Mouse (Mus musculus): ENCODE results near the gene Bbc3. TPM values are rescaled to one million over a fixed set of nuclear protein-coding genes. Genes with fewer than 3 reads are reported as not detected.

Gene Bbc3
- polyA plus RNA-seq, 1 experiment = 50.9 TPM

DNA sequence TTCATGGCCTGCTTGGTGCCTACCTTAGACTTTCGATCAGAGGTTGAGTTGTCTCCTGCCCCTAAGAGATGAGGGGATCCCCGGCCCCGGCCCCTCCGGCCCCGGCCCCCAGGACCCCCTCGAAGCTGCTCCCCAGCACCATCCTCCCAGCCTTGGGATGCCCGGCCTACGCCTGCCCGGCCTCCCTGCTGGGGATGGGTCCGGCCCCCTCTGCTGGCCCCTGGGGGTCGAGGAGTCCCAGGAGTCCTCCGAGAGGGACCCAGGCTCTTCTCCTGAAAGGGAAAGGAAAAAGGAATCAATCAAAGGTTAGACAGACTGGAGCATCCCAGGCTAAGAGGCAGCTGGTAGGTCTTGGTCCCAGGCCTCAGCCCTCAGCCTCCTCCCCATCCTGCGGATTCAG lies 25.9 kb upstream of the Bbc3 start:
- H3K27ac ChIP-seq (ENCODE audit: insufficient read depth, low read depth, low read length) = no peak overlapping the region
- H3K4me3 ChIP-seq (ENCODE audit: low read depth, low read length) = no peak overlapping the region
- H3K4me1 ChIP-seq (ENCODE audit: control insufficient read depth, insufficient read depth, insufficient read length, low read length) = no peaks in the 10 kb centered on the region
- no peaks in the 10 kb centered on the region for H3K27me3 ChIP-seq (ENCODE audit: control insufficient read depth, insufficient read depth, low read length)
- H3K36me3 ChIP-seq (ENCODE audit: control insufficient read depth, insufficient read depth, low read length) = peaks cover 53% of the 10 kb centered on the region
- TF ChIP-seq POLR2A (IDR thresholded peaks at IDR 0.05; ENCODE audit: low read depth, low read length) (no peak), CTCF (IDR thresholded peaks at IDR 0.05; ENCODE audit: extremely low read depth, insufficient read length, insufficient replicate concordance, low read depth, low read length) (no peak)
- WGBS = 94% methylated on average over 13 of the region's 13 CpGs

- Histone ChIP-seq H3K27ac (ENCODE audit: insufficient read depth, low read depth, low read length) (no peak overlapping the region), H3K27me3 (ENCODE audit: control insufficient read depth, insufficient read depth, low read length) (no peaks in the 10 kb centered on the region), H3K36me3 (ENCODE audit: control insufficient read depth, insufficient read depth, low read length) (peaks cover 43% of the 10 kb centered on the region), H3K4me1 (ENCODE audit: control insufficient read depth, insufficient read depth, insufficient read length, low read length) (no peaks in the 10 kb centered on the region), H3K4me3 (ENCODE audit: low read depth, low read length) (no peak overlapping the region)
- 94% methylated on average over 8 of the region's 8 CpGs for WGBS
- TF ChIP-seq POLR2A (IDR thresholded peaks at IDR 0.05; ENCODE audit: low read depth, low read length) (no peak), CTCF (IDR thresholded peaks at IDR 0.05; ENCODE audit: extremely low read depth, insufficient read length, insufficient replicate concordance, low read depth, low read length) (no peak)
These were observed 24.2 kb upstream of the Bbc3 start for GRCm38 (mm10) chr7:16284001-16284400.

DNA sequence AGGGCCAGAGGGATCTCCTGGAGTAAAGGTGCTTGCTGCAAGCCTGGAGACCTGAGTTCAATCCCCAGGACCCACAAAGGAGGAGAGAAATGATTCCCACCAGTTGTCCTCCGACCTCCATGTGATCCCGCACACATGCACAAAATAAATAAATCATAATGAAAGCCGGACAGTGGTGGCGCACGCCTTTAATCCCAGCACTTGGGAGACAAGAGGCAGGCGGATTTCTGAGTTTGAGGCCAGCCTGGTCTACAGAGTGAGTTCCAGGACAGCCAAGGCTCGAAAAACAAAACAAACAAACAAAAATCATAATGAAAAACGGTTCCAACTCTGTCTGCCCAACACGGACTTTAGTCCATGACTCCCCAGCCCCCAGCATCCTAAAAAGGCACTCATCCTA lies 23.3 kb upstream of the Bbc3 start:
- TF ChIP-seq CTCF (IDR thresholded peaks at IDR 0.05; ENCODE audit: extremely low read depth, insufficient read length, insufficient replicate concordance, low read depth, low read length) (no peak), POLR2A (IDR thresholded peaks at IDR 0.05; ENCODE audit: low read depth, low read length) (no peak)
- H3K27ac ChIP-seq (ENCODE audit: insufficient read depth, low read depth, low read length) = peak overlapping the region; percentile 56
- no peaks in the 10 kb centered on the region for H3K4me1 ChIP-seq (ENCODE audit: control insufficient read depth, insufficient read depth, insufficient read length, low read length)
- WGBS = 44% methylated on average over 9 of the region's 9 CpGs
- H3K4me3 ChIP-seq (ENCODE audit: low read depth, low read length) = peak overlapping the region; percentile 76
- H3K27me3 ChIP-seq (ENCODE audit: control insufficient read depth, insufficient read depth, low read length) = no peaks in the 10 kb centered on the region
- H3K36me3 ChIP-seq (ENCODE audit: control insufficient read depth, insufficient read depth, low read length) = peaks cover 41% of the 10 kb centered on the region

DNA sequence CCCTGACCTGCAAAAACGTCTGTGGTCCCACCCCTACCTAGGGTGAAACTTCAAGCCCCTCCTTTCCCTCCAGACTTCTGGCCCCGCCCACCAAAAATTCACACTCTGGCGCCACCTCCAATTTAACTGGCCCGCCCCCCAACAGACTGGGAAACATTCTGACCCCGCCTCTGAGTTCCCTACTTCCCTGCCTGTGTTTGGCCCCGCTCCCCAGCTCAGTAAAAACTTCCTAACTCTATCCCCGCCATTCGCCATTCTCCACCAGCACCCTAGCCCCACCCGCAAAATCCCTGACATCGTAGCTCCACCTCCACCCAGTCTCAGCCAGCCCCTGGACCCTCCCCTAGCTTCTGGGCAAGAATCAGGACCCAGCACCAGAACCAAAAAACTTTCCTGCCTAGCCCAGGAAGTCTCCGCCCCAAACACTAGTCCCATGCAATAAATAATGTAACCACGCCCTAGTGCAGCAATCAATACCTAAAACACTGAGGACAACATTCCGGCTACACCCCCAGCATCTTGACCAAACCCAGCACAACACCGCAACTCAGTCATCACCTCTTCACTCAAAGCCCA lies 22.7 kb upstream of the Bbc3 start:
- Histone ChIP-seq H3K36me3 (ENCODE audit: control insufficient read depth, insufficient read depth, low read length) (peaks cover 36% of the 10 kb centered on the region), H3K27me3 (ENCODE audit: control insufficient read depth, insufficient read depth, low read length) (no peaks in the 10 kb centered on the region), H3K4me3 (ENCODE audit: low read depth, low read length) (peak overlapping the region; percentile 76), H3K27ac (ENCODE audit: insufficient read depth, low read depth, low read length) (peak overlapping the region; percentile 56), H3K4me1 (ENCODE audit: control insufficient read depth, insufficient read depth, insufficient read length, low read length) (no peaks in the 10 kb centered on the region)
- no peak for TF ChIP-seq POLR2A (IDR thresholded peaks at IDR 0.05; ENCODE audit: low read depth, low read length)
- no peak for TF ChIP-seq CTCF (IDR thresholded peaks at IDR 0.05; ENCODE audit: extremely low read depth, insufficient read length, insufficient replicate concordance, low read depth, low read length)
- WGBS = 2% methylated on average over 14 of the region's 14 CpGs

- peaks cover 28% of the 10 kb centered on the region for H3K36me3 ChIP-seq (ENCODE audit: control insufficient read depth, insufficient read depth, low read length)
- H3K27me3 ChIP-seq (ENCODE audit: control insufficient read depth, insufficient read depth, low read length) = no peaks in the 10 kb centered on the region
- 2% methylated on average over 70 of the region's 70 CpGs for WGBS
- H3K4me1 ChIP-seq (ENCODE audit: control insufficient read depth, insufficient read depth, insufficient read length, low read length) = no peaks in the 10 kb centered on the region
- H3K4me3 ChIP-seq (ENCODE audit: low read depth, low read length) = peak within 1 kb of the TSS; percentile 76
- H3K27ac ChIP-seq (ENCODE audit: insufficient read depth, low read depth, low read length) = peak within 1 kb of the TSS; percentile 56
- no peak; the same call in none of the 2 replicates for TF ChIP-seq POLR2A (IDR thresholded peaks at IDR 0.05; ENCODE audit: low read depth, low read length)
- TF ChIP-seq CTCF (IDR thresholded peaks at IDR 0.05; ENCODE audit: extremely low read depth, insufficient read length, insufficient replicate concordance, low read depth, low read length) = no peak
These were observed 21.9 kb upstream of the Bbc3 start, which contains the start of gene Ccdc9 for GRCm38 (mm10) chr7:16286026-16286961. Gene Ccdc9 (minus strand): TSS chr7:16286795.

DNA sequence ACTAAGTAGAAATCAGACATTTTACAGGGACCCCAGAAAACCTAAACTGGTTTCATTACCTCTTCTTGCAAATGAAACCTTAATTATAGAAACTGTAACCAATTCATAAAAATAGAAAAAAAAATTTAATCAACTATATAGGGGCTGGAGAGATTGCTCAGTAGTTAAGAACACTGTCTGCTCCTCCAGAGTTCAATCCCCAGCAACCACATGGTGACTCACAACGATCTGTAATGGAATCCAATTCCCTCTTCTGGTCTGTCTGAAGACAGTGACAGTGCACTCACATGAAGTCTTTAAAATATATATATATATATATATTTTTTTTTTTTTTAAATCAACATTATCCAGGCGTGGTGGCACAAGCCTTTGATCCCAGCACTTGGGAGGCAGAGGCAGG lies 21.2 kb upstream of the Bbc3 start:
- H3K27me3 ChIP-seq (ENCODE audit: control insufficient read depth, insufficient read depth, low read length) = no peaks in the 10 kb centered on the region
- TF ChIP-seq CTCF (IDR thresholded peaks at IDR 0.05; ENCODE audit: extremely low read depth, insufficient read length, insufficient replicate concordance, low read depth, low read length) (no peak), POLR2A (IDR thresholded peaks at IDR 0.05; ENCODE audit: low read depth, low read length) (no peak)
- 64% methylated on average over 2 of the region's 2 CpGs for WGBS
- H3K4me3 ChIP-seq (ENCODE audit: low read depth, low read length) = peak overlapping the region; percentile 76; the same call in 1 of the 2 replicates
- peak overlapping the region; percentile 52; the same call in 1 of the 2 replicates for H3K27ac ChIP-seq (ENCODE audit: insufficient read depth, low read depth, low read length)
- H3K36me3 ChIP-seq (ENCODE audit: control insufficient read depth, insufficient read depth, low read length) = peaks cover 22% of the 10 kb centered on the region
- H3K4me1 ChIP-seq (ENCODE audit: control insufficient read depth, insufficient read depth, insufficient read length, low read length) = no peaks in the 10 kb centered on the region

GRCm38 (mm10) chr7:16287791-16288190 lies 20.4 kb upstream of the Bbc3 start:
- Histone ChIP-seq H3K27ac (ENCODE audit: insufficient read depth, low read depth, low read length) (no peak overlapping the region), H3K27me3 (ENCODE audit: control insufficient read depth, insufficient read depth, low read length) (no peaks in the 10 kb centered on the region), H3K4me3 (ENCODE audit: low read depth, low read length) (no peak overlapping the region), H3K4me1 (ENCODE audit: control insufficient read depth, insufficient read depth, insufficient read length, low read length) (no peaks in the 10 kb centered on the region), H3K36me3 (ENCODE audit: control insufficient read depth, insufficient read depth, low read length) (peaks cover 15% of the 10 kb centered on the region)
- WGBS = 45% methylated on average over 1 of the region's 1 CpGs
- no peak for TF ChIP-seq CTCF (IDR thresholded peaks at IDR 0.05; ENCODE audit: extremely low read depth, insufficient read length, insufficient replicate concordance, low read depth, low read length)

Data from small intestine, adult 2 months (tissue).